Mouse (Mus musculus): Measurements from ENCODE around the gene Pde11a.

- TF ChIP-seq CTCF (IDR thresholded peaks at IDR 0.05; ENCODE audit: extremely low read depth, insufficient read depth, low read length) (no peak), POLR2A (IDR thresholded peaks at IDR 0.05; ENCODE audit: extremely low read depth, insufficient read depth, low read length) (no peak)
These were observed 298.5 kb downstream of the Pde11a start for GRCm38 (mm10) chr2:76040116-76040515.

Measured in cortical plate, adult 2 months (tissue).